Mouse (Mus musculus): ENCODE measurements around the gene Tas2r126. TPM values are rescaled to one million over a fixed set of nuclear protein-coding genes. Genes with fewer than 3 reads are reported as not detected.

Gene Tas2r126
- total RNA-seq (2023): under 1 TPM in 1 of 2 experiments, not detected in 1; 0.86 TPM

DNA sequence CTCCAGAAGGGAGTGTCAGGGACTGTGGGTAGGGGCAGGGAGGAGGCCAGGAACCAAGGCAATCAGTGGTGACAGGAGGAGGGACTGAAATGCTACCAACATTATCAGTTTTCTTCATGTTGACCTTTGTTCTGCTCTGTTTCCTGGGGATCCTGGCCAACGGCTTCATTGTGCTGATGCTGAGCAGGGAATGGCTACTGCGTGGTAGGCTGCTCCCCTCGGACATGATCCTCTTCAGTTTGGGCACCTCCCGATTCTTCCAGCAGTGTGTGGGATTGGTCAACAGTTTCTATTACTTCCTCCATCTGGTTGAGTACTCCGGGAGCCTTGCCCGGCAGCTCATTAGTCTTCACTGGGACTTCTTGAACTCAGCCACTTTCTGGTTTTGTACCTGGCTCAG lies at the start of gene Tas2r126:
Tas2r126 (plus strand) TSS at position 90 of the 400 bp plus-strand sequence.

DNA sequence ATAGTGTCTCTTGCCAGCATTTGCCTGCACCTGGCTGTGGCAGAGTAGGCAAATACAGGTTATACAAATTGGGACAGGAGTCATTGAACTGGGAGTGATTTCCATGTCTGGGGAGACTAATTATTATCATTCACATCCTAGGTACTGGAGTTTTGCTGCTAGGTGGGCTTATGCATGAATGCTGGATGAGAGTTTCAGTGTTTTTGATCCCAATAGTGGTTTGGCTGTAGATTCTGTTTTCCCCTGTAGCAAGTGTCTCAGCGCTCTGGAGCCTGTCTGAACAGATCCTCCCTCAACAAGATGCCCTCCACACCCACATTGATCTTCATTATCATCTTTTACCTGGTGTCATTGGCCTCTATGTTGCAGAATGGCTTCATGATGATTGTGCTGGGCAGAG lies 34.4 kb upstream of the Tas2r126 start, which contains the start of gene Tas2r143:
Tas2r143 (plus strand) TSS at position 301 of the 400 bp plus-strand sequence.

DNA sequence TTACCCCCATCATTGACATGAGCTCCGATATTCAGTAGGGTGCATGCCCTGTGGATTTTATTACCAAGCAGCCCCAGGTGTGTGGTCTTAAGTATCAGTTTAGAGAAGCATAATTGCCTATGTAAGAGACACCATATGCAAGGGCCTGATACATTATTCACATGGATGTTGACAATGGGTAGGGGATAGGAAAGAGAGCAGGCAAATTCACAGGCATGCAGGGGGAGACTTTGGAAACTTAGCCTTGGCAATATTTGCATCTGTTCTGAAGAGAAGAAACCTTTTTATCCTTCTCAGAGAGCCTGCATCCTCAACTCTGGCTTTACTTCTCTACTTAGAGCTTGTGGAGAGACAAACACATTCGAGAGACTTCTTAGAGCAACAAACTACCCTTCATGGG lies 29.2 kb upstream of the Tas2r126 start, which contains the start of gene Tas2r135:
Tas2r135 (plus strand) TSS at position 301 of the 400 bp plus-strand sequence.

DNA sequence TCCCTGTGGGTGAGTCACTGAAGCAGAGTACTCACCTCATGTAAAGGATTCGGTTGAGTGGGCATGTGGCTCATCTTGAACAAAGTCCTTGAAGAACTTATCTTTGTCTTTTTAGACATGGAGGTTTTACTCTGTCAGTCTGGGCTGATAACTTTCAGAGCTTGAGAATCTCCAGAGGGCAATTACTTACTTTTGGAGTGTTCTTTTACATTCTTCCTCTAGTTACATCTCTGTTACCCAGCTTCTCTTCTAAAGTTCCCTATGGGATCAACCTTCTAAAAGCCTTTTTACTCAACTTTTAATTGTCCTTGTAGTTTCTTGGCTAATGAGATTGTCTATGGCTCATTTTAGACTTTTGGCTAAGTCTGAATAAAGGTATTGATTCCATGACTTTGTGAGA lies 30.8 kb downstream of the Tas2r126 start, which contains the start of gene Olfr458:
Olfr458 (minus strand) TSS at position 101 of the 400 bp plus-strand sequence.

DNA sequence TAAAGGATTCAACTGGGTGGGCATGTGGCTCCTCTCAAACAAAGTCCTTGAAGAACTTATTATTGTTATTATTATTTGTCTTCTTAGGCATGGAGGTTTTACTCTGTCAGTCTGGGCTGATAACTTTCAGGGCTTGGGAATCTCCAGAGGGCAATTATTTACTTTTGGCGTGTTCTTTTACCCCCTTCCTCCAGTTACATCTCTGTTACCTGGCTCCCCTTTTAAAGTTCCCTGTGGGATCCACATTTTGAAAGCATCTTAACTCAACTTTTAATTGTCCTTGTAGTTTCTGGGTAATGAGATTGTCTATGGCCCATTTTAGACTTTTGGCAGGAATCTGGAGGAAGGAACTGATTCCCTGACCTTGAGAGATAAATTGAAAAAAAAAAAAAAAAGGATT lies 41.9 kb downstream of the Tas2r126 start, which contains the start of gene Olfr457:
Olfr457 (minus strand) TSS at position 101 of the 400 bp plus-strand sequence.

Other genes with a start within 250 kb of the Tas2r126 start
- not detected for gene Tas2r144, start 219.2 kb upstream of the Tas2r126 start, total RNA-seq (2023)
- gene Gstk1, start 188.6 kb upstream of the Tas2r126 start, total RNA-seq (2023): 10 to 100 TPM in 1 of 2 experiments, 1 to 10 TPM in 1; 7.4 to 11.6 TPM
- gene Tmem139, start 172.6 kb upstream of the Tas2r126 start, total RNA-seq (2023): not detected
- 100 to 1,000 TPM; 102 to 106 TPM for gene Casp2, start 169.6 kb upstream of the Tas2r126 start, total RNA-seq (2023)
- gene Clcn1, start 147.8 kb upstream of the Tas2r126 start, total RNA-seq (2023): 1 to 10 TPM; 1.4 to 1.5 TPM
- under 1 TPM; 0.35 to 0.53 TPM for gene Fam131b, start 109.9 kb upstream of the Tas2r126 start, total RNA-seq (2023)
- 100 to 1,000 TPM; 169 to 198 TPM for gene Zyx, start 84.9 kb upstream of the Tas2r126 start, total RNA-seq (2023)
- gene Epha1, start 61.3 kb upstream of the Tas2r126 start, total RNA-seq (2023): under 1 TPM in 1 of 2 experiments, not detected in 1; 0.23 TPM
- 1 to 10 TPM in 1 of 2 experiments, not detected in 1; 2.5 TPM for gene Tas2r143, start 34.3 kb upstream of the Tas2r126 start, total RNA-seq (2023)
- gene Tas2r135, start 29.1 kb upstream of the Tas2r126 start, total RNA-seq (2023): under 1 TPM in 1 of 2 experiments, not detected in 1; 0.71 TPM
- gene Olfr458, start 30.7 kb downstream of the Tas2r126 start, total RNA-seq (2023): not detected
- gene Olfr457, start 41.8 kb downstream of the Tas2r126 start, total RNA-seq (2023): not detected
- gene Olfr456, start 52.7 kb downstream of the Tas2r126 start, total RNA-seq (2023): not detected
- not detected for gene Olfr455, start 113.1 kb downstream of the Tas2r126 start, total RNA-seq (2023)
- not detected for gene Tcaf3, start 163.2 kb downstream of the Tas2r126 start, total RNA-seq (2023)
- gene Tcaf2, start 210.7 kb downstream of the Tas2r126 start, total RNA-seq (2023): not detected

Data from T-cell, adult 66 days (primary cell).